Mouse (Mus musculus) kidney, postnatal 25 days (tissue): ENCODE measurements around the gene Rassf5.

Source experiments
- DNase-seq, 2 experiments: peaks; one replicate each; pipeline ENCODE4 v3.0.0; 2021; ENCODE audit warnings: mixed read lengths in 2 of 2

The Rassf5 gene

GRCm38 (mm10) chr1:131134942-131135522 lies 110.0 kb downstream of the Rassf5 start:
- DNase-seq, result peak; percentile 72 to 74

DNA sequence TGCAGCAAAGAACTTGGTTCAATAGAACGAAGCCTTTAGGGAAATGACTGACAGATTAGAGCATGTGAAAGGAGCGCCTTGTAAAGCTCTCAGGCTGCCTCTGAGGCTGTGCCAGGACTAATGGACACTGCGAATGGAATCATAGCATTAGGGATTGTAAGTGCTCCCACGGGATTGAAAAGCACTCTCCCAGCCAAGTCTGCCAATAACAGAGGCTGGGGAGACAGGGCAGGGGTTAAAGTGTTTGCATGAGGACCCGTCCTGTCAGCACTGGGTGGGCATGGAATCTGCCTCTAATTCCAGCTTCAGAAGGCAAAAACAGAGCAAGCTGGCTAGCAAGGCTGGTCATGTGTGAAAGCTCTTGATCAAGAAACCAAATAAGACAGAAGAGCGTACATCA lies 110.8 kb downstream of the Rassf5 start:
- no peak for DNase-seq
